In the genomic region with DNA sequence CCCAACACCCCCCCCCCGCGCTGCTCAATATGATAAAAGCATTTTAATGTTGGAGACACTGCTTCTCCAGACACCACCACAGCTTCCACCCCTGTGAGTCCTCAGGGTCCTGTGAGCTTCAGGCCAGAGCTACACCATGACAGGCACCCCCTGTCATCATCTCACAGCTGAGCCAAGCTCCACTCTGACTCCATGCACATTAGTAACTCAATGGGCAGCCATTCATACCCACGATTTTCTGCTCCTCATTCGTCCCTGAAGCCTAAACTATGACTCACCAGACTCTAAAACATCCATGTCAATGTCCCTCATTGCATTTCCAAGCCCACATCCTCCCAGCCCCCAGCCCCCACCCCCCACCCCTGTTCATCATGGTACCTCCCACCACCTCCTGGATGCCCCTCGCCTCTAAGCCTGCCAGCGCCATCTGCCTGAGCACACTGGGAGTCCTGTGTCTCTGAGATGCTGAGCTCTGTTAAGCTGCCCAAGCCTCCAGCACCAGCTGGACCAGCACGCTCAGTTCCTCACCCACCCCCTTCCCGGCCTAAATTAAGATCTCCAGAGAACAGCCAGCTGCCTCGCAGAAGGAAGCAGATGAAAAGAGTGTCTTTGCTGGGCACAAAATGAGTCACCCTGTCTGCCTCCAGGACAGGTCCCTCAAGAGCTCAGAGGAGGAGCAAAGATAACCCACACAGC, we compare ENCODE assay signal across 8 mouse cellular contexts. TPM values are rescaled to one million over a fixed set of nuclear protein-coding genes. Genes with fewer than 3 reads are reported as not detected.
DNase-seq lines count a peak whose midpoint lies in the region; ATAC-seq and TF ChIP-seq lines count a peak whose summit lies in the region.

No protein-coding gene starts in this region.

- ATAC-seq in embryonic facial prominence, embryonic 11.5 days (replicated peaks; ENCODE audit: insufficient number of reproducible peaks, low FRiP score, low TSS enrichment, low read depth), result peak; percentile 15; the same call in 1 of the 2 replicates
- peak; percentile 68 for ATAC-seq in hindbrain, embryonic 16.5 days
- ATAC-seq in midbrain, embryonic 12.5 days (ENCODE audit: low FRiP score, low read depth), result peak; percentile 85

- no peak overlapping the region for H3K4me2 ChIP-seq in embryonic facial prominence, embryonic 11.5 days (ENCODE audit: low read depth, low read length)
- no peak overlapping the region for H3K4me2 ChIP-seq in hindbrain, embryonic 16.5 days (ENCODE audit: low read length)
- H3K4me2 ChIP-seq in midbrain, embryonic 12.5 days (replicated peaks), result 0 out of 2 replicates have a peak overlapping the region, but pooled peaks have one; percentile 0

- H3K27ac ChIP-seq in cerebellum, adult 2 months (ENCODE audit: insufficient read depth, low read length), result no peak overlapping the region
- 0 out of 2 replicates have a peak overlapping the region, but pooled peaks have one; percentile 28 for H3K27ac ChIP-seq in embryonic facial prominence, embryonic 11.5 days (replicated peaks; ENCODE audit: low read depth, low read length)
- 0 out of 2 replicates have a peak overlapping the region, but pooled peaks have one; percentile 31 for H3K27ac ChIP-seq in hindbrain, embryonic 16.5 days (ENCODE audit: low read depth, low read length)
- peak overlapping the region; percentile 77 for H3K27ac ChIP-seq in midbrain, embryonic 12.5 days (replicated peaks)

- 9% methylated on average over 9 of the region's 9 CpGs for WGBS in cerebellum, adult 2 months
- WGBS in embryonic facial prominence, embryonic 11.5 days, result 39% methylated on average over 9 of the region's 9 CpGs
- 22% methylated on average over 9 of the region's 9 CpGs for WGBS in hindbrain, embryonic 16.5 days
- 24% methylated on average over 9 of the region's 9 CpGs for WGBS in midbrain, embryonic 12.5 days

- H3K36me3 ChIP-seq in embryonic facial prominence, embryonic 11.5 days (replicated peaks; ENCODE audit: control insufficient read depth, insufficient read depth, low read depth, low read length), result no peaks in the 10 kb centered on the region
- H3K36me3 ChIP-seq in hindbrain, embryonic 16.5 days (ENCODE audit: control insufficient read depth, insufficient read depth, low read length), result no peaks in the 10 kb centered on the region
- no peaks in the 10 kb centered on the region for H3K36me3 ChIP-seq in midbrain, embryonic 12.5 days

- H3K27me3 ChIP-seq in cerebellum, adult 2 months (ENCODE audit: control insufficient read depth, insufficient read depth, low read length), result no peaks in the 10 kb centered on the region
- no peaks in the 10 kb centered on the region for H3K27me3 ChIP-seq in embryonic facial prominence, embryonic 11.5 days (ENCODE audit: control insufficient read depth, insufficient read depth, low read length)
- H3K27me3 ChIP-seq in hindbrain, embryonic 16.5 days (replicated peaks; ENCODE audit: control insufficient read depth, insufficient read depth, low read length), result 0 out of 2 replicates have a peak, but pooled peaks cover 2% of the 10 kb centered on the region
- H3K27me3 ChIP-seq in midbrain, embryonic 12.5 days, result peaks cover 64% of the 10 kb centered on the region

- H3K4me3 ChIP-seq in cerebellum, adult 2 months (replicated peaks; ENCODE audit: insufficient read depth, low read depth, low read length), result no peak overlapping the region
- no peak overlapping the region for H3K4me3 ChIP-seq in embryonic facial prominence, embryonic 11.5 days (ENCODE audit: low read depth, low read length)
- H3K4me3 ChIP-seq in hindbrain, embryonic 16.5 days (ENCODE audit: low read length), result no peak overlapping the region
- H3K4me3 ChIP-seq in midbrain, embryonic 12.5 days, result no peak overlapping the region

- TF ChIP-seq CTCF in cerebellum, adult 2 months (IDR thresholded peaks at IDR 0.05; ENCODE audit: borderline replicate concordance, insufficient read depth, low read depth, low read length), result no peak

- peak; percentile 15 for DNase-seq in cerebellum, adult 2 months
- no peak for DNase-seq in cerebellum, adult 11 months
- DNase-seq in embryonic facial prominence, embryonic 11.5 days (ENCODE audit: low spot score), result no peak
- peak; percentile 96 for DNase-seq in telencephalon, adult 2 months (ENCODE audit: low read depth, low spot score)
- DNase-seq in kidney, postnatal 14 days, result no peak
- no peak for DNase-seq in liver

- no peak overlapping the region for H3K9ac ChIP-seq in embryonic facial prominence, embryonic 11.5 days (replicated peaks; ENCODE audit: low read length)
- H3K9ac ChIP-seq in hindbrain, embryonic 16.5 days (ENCODE audit: low read depth, low read length), result no peak overlapping the region
- H3K9ac ChIP-seq in midbrain, embryonic 12.5 days (replicated peaks), result no peak overlapping the region

- H3K4me1 ChIP-seq in cerebellum, adult 2 months (ENCODE audit: control insufficient read depth, insufficient read depth, low read length), result 0 out of 2 replicates have a peak, but pooled peaks cover 3% of the 10 kb centered on the region
- H3K4me1 ChIP-seq in embryonic facial prominence, embryonic 11.5 days (ENCODE audit: control insufficient read depth, insufficient read depth, low read length), result peaks cover 3% of the 10 kb centered on the region
- peaks cover 40% of the 10 kb centered on the region for H3K4me1 ChIP-seq in hindbrain, embryonic 16.5 days (ENCODE audit: control insufficient read depth, insufficient read depth, low read depth, low read length)
- H3K4me1 ChIP-seq in midbrain, embryonic 12.5 days, result peaks cover 72% of the 10 kb centered on the region

- TF ChIP-seq POLR2A in cerebellum, adult 2 months (IDR thresholded peaks at IDR 0.05; ENCODE audit: borderline replicate concordance, insufficient read depth, low read length), result no peak

- H3K9me3 ChIP-seq in embryonic facial prominence, embryonic 11.5 days (replicated peaks; ENCODE audit: control insufficient read depth, low read length), result no peaks in the 10 kb centered on the region
- no peaks in the 10 kb centered on the region for H3K9me3 ChIP-seq in hindbrain, embryonic 16.5 days (ENCODE audit: control insufficient read depth, low read length)
- H3K9me3 ChIP-seq in midbrain, embryonic 12.5 days, result no peaks in the 10 kb centered on the region

RNA-seq across cellular contexts. Expression of gene Slit1, which starts 46.2 kb away (rescaled TPM):
- polyA plus RNA-seq in cerebellum, adult 2 months (2012; rRNA removed), result 3.9 and 4.9 TPM in 2 replicates
- polyA plus RNA-seq in embryonic facial prominence, embryonic 11.5 days (2014; fragmentation: Nextera tagmentation; extraction: Ambion mirVana), result 2.1 TPM in 2 replicates
- 17.4 and 23.1 TPM in 2 replicates for polyA plus RNA-seq in hindbrain, embryonic 16.5 days (2015; fragmentation: Nextera tagmentation; extraction: Ambion mirVana)
- 12.2 and 14.8 TPM in 2 replicates for polyA plus RNA-seq in midbrain, embryonic 12.5 days (2016; fragmentation: Nextera tagmentation; extraction: Ambion mirVana)

Comparison
In these comparisons a context has a peak if more than half of its experiments do, and no peak if none do; other contexts are left out.
1. DNase-seq: peak in cerebellum, adult 2 months (2 of 2) and telencephalon, adult 2 months (single experiment); none in cerebellum, adult 11 months (single experiment), embryonic facial prominence, embryonic 11.5 days (single experiment), kidney, postnatal 14 days (single experiment) and liver (single experiment).
2. ATAC-seq: peak in every context shown above with its lines; median percentile 85 in midbrain, embryonic 12.5 days; 68 in hindbrain, embryonic 16.5 days; 15 in embryonic facial prominence, embryonic 11.5 days.